Mouse (Mus musculus) brain, embryonic 14.5 days (tissue): ENCODE measurements around the gene A330070K13Rik. TPM values are rescaled to one million over a fixed set of nuclear protein-coding genes. Genes with fewer than 3 reads are reported as not detected.

Experiments
- DNase-seq: peaks from one replicate; pipeline ENCODE4 v3.0.0-alpha.2; 2011; ENCODE audit warnings: low read depth
- CTCF ChIP-seq: fragments of 200-500 bp; IDR thresholded peaks from 2 replicates; pipeline ENCODE4 v1.5.1; 2012; ENCODE audit warnings: inconsistent platforms, mild to moderate bottlenecking, moderate library complexity, borderline replicate concordance; ENCODE audit not compliant: insufficient read depth, insufficient read length; ENCODE audit errors: extremely low read depth
- POLR2A ChIP-seq: fragments of 200-500 bp; IDR thresholded peaks from 2 replicates; pipeline ENCODE4 v1.6.1; 2012; ENCODE audit warnings: mild to moderate bottlenecking, inconsistent platforms, borderline replicate concordance; ENCODE audit not compliant: poor library complexity, insufficient read depth, insufficient read length, severe bottlenecking; ENCODE audit errors: extremely low read depth
- polyA plus RNA-seq: library from polyadenylated mRNA; depleted of rRNA; stranded (reverse); fragments of >200 nt; gene quantifications from 2 replicates; pipeline ENCODE4 v1.2.3, GENCODE M21; 2012; rRNA removed

Gene A330070K13Rik
- polyA plus RNA-seq, 1 experiment, result not detected

GRCm38 (mm10) chr5:130363773-130364172, 20.7 kb downstream of the A330070K13Rik start:
- no peak for DNase-seq
- TF ChIP-seq POLR2A (no peak), CTCF (no peak)

DNA sequence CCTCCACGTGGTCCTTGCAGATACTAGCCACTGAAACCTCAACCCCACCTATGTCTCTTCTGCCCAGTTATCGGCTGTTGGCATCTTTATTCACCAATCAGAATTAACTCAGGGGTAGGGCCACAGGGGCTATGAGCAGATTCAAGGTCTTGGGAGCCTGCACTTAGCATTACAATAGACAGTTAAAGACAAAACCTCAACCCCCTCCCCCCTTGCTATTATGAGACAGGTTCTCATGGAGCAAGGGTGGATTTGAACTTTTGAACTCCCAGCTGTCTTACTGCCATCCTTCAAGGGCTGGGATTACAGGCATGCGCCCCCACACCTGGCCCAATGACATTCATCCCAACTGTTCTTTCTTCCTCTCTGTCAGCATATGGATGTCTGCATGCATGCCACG, 21.3 kb downstream of the A330070K13Rik start:
- no peak for DNase-seq
- TF ChIP-seq POLR2A, result no peak
- no peak for TF ChIP-seq CTCF

GRCm38 (mm10) chr5:130355223-130355622, 29.2 kb downstream of the A330070K13Rik start:
- TF ChIP-seq POLR2A, result no peak
- peak; percentile 19; the same call in 1 of the 2 replicates for TF ChIP-seq CTCF
- DNase-seq, result no peak

DNA sequence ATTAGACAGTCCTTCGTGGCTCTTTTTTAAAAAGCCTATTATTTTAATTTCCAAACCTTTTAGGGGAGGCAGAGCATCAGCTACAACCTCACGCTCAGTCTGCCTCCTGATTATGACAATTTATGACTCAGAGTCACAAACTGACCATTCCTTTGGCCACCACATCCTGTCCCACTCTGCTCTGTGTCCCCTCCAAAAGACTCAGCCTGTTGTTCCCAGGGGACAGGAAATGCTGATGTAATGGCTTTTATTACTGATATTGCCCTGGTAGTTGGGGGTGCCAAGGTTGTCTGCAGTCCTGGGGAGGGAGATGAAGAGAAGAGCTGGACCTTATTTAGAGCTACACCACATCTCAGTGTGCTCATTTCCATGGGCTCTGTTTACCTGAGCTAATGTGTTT, 38.6 kb downstream of the A330070K13Rik start:
- DNase-seq, result no peak
- TF ChIP-seq CTCF (no peak), POLR2A (no peak)

GRCm38 (mm10) chr5:130344999-130345398, 39.4 kb downstream of the A330070K13Rik start:
- TF ChIP-seq POLR2A (no peak), CTCF (no peak)
- DNase-seq, result no peak

GRCm38 (mm10) chr5:130340656-130341055, 43.8 kb downstream of the A330070K13Rik start:
- no peak for TF ChIP-seq CTCF
- TF ChIP-seq POLR2A, result no peak
- DNase-seq, result no peak

DNA sequence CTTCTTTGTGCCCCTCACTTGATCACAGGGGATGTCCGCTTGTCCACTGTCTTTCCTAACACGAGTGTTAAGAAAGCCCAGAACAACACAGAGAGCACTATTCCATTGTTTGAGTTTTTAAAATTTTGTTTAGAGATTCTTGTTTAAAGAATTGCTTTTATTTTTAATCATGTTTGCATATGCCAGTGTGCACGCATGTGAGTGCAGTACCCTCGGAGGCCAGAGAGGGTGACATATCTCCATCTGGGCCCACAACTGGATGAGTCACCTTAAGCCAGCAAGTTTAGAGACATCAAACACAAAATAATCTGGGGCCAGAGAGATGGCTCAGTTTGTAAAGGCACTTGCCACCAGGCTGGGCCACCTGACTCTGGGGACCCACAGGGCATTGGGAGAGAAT, 49.0 kb downstream of the A330070K13Rik start:
- DNase-seq, result no peak
- TF ChIP-seq POLR2A (no peak), CTCF (0 out of 2 replicates have a peak, but pooled peaks have one; percentile 9)

DNA sequence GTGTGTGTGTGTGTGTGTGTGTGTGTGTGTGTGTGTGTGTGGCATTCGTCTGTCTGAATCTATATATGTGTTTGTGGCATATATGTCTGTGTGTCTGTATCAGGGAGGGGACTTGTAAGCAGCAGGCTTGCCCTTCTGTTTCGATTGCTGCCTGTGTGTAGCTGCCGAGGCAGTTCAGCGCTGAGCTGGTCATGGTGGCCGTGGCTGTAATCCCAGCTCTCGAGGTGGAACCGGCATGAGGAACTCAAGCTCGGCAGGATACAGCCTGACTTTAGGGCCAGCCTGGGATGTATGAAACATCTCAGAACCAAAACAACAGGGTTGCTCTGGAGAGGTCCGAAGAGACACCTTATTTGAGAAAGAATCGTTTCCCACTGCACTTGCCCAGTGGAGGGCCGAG, 50.5 kb downstream of the A330070K13Rik start:
- DNase-seq, result no peak
- TF ChIP-seq CTCF, result no peak
- TF ChIP-seq POLR2A, result no peak

- DNase-seq, result peak; percentile 59
- TF ChIP-seq POLR2A (no peak), CTCF (no peak)
Observed at GRCm38 (mm10) chr5:130333566-130333965, 50.9 kb downstream of the A330070K13Rik start.

DNA sequence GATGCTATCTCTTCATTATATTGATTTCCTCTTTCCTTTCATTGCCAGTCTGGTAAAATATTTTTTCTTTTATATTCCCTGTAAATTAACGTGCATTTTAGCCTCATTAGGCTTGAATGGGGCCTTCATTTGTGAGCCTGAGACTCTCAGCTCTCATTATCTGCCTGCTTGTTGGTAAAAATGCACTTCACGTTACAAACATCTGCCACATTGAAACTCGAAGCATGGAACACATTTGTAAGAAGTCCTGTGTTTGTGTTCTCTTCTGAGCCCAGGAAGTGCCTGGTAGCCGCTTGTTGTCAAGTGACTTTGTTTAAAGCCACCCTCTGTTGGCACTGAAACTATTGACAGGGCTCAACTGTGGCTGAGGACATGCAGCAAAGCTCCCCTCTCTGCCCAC, 53.2 kb downstream of the A330070K13Rik start:
- peak; percentile 79 for DNase-seq
- TF ChIP-seq CTCF (no peak), POLR2A (no peak)

DNA sequence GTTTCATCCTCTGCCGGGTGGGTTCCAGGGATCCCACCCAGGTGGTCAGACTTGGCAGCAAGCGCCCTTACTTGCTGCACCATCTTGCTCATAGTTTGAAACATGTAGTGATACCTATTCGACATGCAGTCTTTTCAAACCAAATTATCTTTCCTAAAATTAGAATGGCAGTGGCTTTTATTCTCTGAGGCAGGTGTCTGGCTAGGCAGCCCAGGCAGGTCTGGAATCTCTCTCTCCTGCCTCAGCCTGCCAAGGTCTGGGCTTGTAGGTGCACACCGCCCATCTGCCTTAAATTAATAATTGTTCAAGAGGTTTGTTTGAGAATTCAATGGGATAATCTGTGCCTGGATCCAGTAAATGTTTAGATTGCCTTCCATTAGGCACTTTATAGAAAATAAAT, 53.6 kb downstream of the A330070K13Rik start:
- TF ChIP-seq POLR2A (no peak), CTCF (no peak)
- DNase-seq, result peak; percentile 59

DNA sequence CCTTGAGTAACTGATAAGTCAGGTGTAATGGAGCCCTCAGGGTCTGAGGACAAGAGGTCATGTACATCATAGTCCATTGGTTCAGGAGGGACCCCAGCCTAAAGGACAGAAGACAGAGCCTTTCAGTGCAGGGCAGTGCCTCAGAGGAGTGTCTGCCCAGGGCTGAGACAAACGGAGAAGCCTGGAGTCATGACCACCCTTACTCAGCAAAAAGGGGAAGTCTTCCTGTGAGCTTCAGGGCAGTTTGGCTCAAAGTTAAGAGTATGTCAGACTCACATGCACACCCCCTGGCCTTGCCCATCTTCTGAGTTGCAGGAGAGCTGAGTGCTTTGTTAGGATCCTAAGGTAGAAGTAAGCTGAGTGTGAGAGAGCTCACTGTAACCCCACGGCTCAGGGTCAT, 54.5 kb downstream of the A330070K13Rik start:
- TF ChIP-seq CTCF (no peak), POLR2A (no peak)

More for the DNA sequence above, 54.5 kb downstream of the A330070K13Rik start:
- no peak for DNase-seq

Other genes starting within 250 kb of the A330070K13Rik start
- 11.7 and 12.4 TPM in 2 replicates for gene Kctd7, start 239.8 kb downstream of the A330070K13Rik start, polyA plus RNA-seq
- gene Rabgef1, start 212.8 kb downstream of the A330070K13Rik start, polyA plus RNA-seq, result 32.2 and 34.5 TPM in 2 replicates
- gene Tmem248, start 167.6 kb downstream of the A330070K13Rik start, polyA plus RNA-seq, result 24.6 and 30.4 TPM in 2 replicates
- 37.9 and 41.3 TPM in 2 replicates for gene Sbds, start 129.1 kb downstream of the A330070K13Rik start, polyA plus RNA-seq
- 15.8 and 18.8 TPM in 2 replicates for gene Tyw1, start 129.0 kb downstream of the A330070K13Rik start, polyA plus RNA-seq
- gene Caln1, start 15.2 kb downstream of the A330070K13Rik start, polyA plus RNA-seq, result 3.1 and 6.9 TPM in 2 replicates